Mouse (Mus musculus): ENCODE results near the gene Abi1. TPM values are rescaled to one million over a fixed set of nuclear protein-coding genes. Genes with fewer than 3 reads are reported as not detected.
"Not testable (repeated sequence)": the region's sequence is repeated elsewhere in the genome, so short reads cannot be mapped to it uniquely, and the experiment has no call there.

Gene Abi1
- total and polyA plus RNA-seq, 2 experiments from 2014 or later, result 71.7 to 141 TPM

DNA sequence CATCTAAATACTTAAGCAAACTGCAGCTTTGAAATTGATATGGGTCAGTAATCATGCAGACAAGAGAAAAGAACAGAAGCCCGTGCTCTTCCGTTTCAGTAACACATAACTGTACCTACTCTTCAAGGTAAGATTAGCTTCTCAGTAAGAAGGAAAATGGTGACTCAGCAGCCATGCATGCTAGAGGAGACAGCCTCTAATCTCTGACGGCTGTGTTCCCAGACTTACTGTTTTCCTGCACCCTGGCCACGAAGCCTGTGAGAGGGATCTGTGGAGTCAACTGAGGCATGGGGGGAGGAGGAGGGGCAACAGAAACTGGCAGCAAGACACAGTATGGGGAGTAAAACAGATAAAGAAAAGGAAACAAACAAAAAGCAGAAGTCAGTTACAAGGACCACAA is 90.1 kb downstream of the Abi1 start:
- H3K4me2 ChIP-seq (ENCODE audit: low read depth), result no peak overlapping the region
- H3K36me3 ChIP-seq (ENCODE audit: insufficient read depth), result peaks cover 4% of the 10 kb centered on the region; the same call in 1 of the 2 replicates
- H3K4me3 ChIP-seq (ENCODE audit: low read depth, low read length), result no peak overlapping the region
- no peak for DNase-seq
- H3K27me3 ChIP-seq (ENCODE audit: insufficient read depth, low read length), result no peaks in the 10 kb centered on the region
- no peak for TF ChIP-seq CTCF (IDR thresholded peaks at IDR 0.05; ENCODE audit: low read depth)
- no peaks in the 10 kb centered on the region for H3K9me3 ChIP-seq (ENCODE audit: low read length)
- ATAC-seq, result no peak
- no peaks in the 10 kb centered on the region for H3K4me1 ChIP-seq (ENCODE audit: insufficient read depth)
- WGBS, result 54% methylated on average over 4 of the region's 4 CpGs
- no peak overlapping the region for H3K9ac ChIP-seq
- H3K27ac ChIP-seq (ENCODE audit: low read depth, low read length), result no peak overlapping the region

DNA sequence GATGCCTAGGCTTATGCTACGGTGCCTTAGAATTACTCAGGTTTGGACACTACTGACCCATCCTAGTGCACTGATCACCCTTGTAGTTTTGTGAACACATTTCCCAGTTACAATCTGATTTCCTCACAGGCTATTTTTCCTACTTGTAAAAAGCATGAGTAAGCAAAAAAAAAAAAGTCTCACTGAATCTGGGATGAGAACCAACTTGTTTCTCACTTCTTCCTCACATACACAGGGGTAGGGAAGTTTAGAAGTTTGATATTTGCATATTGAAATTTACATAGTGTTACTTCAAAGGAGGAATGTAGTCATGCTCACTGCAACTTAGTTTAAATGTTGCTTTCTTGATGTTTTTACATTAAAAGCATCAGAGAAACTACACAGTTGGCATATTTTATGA is 106.5 kb downstream of the Abi1 start:
- Histone ChIP-seq H3K9me3 (ENCODE audit: low read length) (no peaks in the 10 kb centered on the region), H3K36me3 (ENCODE audit: insufficient read depth) (peaks cover 22% of the 10 kb centered on the region), H3K27ac (ENCODE audit: low read depth, low read length) (no peak overlapping the region), H3K4me3 (ENCODE audit: low read depth, low read length) (no peak overlapping the region), H3K4me1 (ENCODE audit: insufficient read depth) (no peaks in the 10 kb centered on the region), H3K27me3 (ENCODE audit: insufficient read depth, low read length) (no peaks in the 10 kb centered on the region), H3K4me2 (ENCODE audit: low read depth) (no peak overlapping the region), H3K9ac (no peak overlapping the region)
- peak; percentile 72 for ATAC-seq
- WGBS, result 86% methylated on average over 1 of the region's 1 CpGs
- DNase-seq, result no peak
- TF ChIP-seq CTCF (IDR thresholded peaks at IDR 0.05; ENCODE audit: low read depth), result no peak

DNA sequence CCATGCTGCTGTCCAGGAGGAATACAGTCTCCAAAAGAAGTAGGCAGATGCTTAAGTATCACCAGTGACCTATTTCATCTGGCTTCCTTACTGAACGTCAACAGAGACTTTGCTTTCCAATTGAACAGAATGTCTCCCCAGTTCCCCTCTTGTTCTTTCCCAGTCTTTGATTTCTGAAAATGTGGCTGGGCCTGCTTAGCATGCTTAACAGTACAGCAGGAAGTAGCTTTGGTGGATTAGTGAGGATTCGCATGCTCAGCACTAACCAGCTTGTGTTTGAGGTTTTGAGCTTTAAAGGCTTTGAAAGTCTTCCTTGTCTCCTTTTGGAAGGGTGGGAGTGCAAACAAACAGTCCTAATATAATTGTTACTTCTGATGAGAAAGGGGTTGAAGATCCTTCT is 111.8 kb downstream of the Abi1 start:
- no peak overlapping the region for H3K4me3 ChIP-seq (ENCODE audit: low read depth, low read length)
- 52% methylated on average over 2 of the region's 2 CpGs for WGBS

DNA sequence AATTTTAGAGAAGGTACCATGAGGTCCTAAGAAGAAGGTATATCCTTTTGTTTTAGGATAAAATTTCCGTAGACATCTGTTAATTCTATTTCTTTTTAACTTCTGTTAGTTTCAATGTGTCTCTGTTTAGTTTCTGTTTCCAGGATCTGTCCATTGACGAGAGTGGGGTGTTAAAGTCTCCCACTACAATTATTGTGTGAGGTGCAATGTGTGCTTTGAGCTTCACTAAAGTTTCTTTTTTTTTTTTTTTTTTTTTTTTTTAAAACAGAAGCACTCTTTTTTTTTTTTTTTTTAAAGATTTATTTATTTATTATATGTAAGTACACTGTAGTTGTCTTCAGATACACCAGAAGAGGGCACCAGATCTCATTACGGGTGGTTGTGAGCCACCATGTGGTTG is 114.1 kb downstream of the Abi1 start:
- ATAC-seq; H3K4me2 ChIP-seq (ENCODE audit: low read depth); H3K9me3 ChIP-seq (ENCODE audit: low read length); H3K9ac ChIP-seq; H3K27me3 ChIP-seq (ENCODE audit: insufficient read depth, low read length); H3K4me3 ChIP-seq (ENCODE audit: low read depth, low read length); H3K4me1 ChIP-seq (ENCODE audit: insufficient read depth); DNase-seq; H3K27ac ChIP-seq (ENCODE audit: low read depth, low read length): not testable (repeated sequence)
- 98% methylated on average over 2 of the region's 3 CpGs for WGBS
- peaks cover 10% of the 10 kb centered on the region; the same call in 1 of the 2 replicates for H3K36me3 ChIP-seq (ENCODE audit: insufficient read depth)

More for the DNA sequence above, 111.8 kb downstream of the Abi1 start:
- TF ChIP-seq CTCF (IDR thresholded peaks at IDR 0.05; ENCODE audit: low read depth), result no peak
- no peak overlapping the region for H3K9ac ChIP-seq
- H3K27me3 ChIP-seq (ENCODE audit: insufficient read depth, low read length), result no peaks in the 10 kb centered on the region
- no peak overlapping the region for H3K27ac ChIP-seq (ENCODE audit: low read depth, low read length)
- no peak for DNase-seq
- peak; percentile 48; the same call in 1 of the 2 replicates for ATAC-seq
- no peaks in the 10 kb centered on the region for H3K4me1 ChIP-seq (ENCODE audit: insufficient read depth)
- no peak overlapping the region for H3K4me2 ChIP-seq (ENCODE audit: low read depth)
- H3K9me3 ChIP-seq (ENCODE audit: low read length), result no peaks in the 10 kb centered on the region
- peaks cover 10% of the 10 kb centered on the region for H3K36me3 ChIP-seq (ENCODE audit: insufficient read depth)

DNA sequence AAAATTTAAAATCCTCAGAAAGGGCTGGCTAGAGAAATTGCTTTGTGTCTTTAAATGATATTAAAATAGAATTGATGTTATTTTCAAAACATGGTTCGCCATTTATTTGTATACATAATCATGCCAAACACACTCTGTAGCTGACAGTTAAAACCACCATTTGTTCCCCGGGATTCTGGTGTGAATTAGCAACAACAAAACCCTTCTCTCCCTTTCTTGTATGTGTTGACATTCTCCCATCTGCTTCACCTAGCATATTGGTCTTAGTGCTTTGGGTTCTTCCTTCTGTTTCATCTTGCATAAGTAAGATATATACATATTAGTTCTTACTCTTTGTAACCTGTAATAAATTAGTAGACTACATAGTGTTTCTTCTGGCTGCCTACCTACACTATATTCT is 121.4 kb downstream of the Abi1 start:
- peak; percentile 43; the same call in 1 of the 2 replicates for ATAC-seq
- WGBS, result 60% methylated on average over 2 of the region's 2 CpGs

DNA sequence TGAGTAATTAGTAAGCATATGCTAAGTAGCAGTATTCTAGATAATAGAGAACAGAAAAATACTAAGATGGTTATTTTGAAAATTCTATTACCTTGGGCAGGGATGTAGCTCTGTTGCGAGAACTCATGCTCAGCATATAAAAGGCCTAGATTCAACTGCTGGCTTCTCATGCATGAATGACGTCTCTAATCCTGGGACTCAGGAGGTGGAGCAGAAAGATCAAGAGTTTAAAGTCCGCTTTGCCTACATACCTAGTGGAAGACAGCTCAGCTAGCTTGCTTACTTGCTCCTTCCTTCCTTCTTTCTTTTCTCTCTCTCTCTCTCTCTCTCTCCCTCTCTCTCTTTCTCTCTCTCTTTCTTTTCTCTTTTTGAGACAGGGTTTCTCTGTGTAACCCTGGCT is 125.6 kb downstream of the Abi1 start:
- TF ChIP-seq CTCF (IDR thresholded peaks at IDR 0.05; ENCODE audit: low read depth), result no peak
- Histone ChIP-seq H3K27me3 (ENCODE audit: insufficient read depth, low read length) (no peaks in the 10 kb centered on the region), H3K4me3 (ENCODE audit: low read depth, low read length) (no peak overlapping the region), H3K36me3 (ENCODE audit: insufficient read depth) (peaks cover 40% of the 10 kb centered on the region), H3K9ac (no peak overlapping the region), H3K27ac (ENCODE audit: low read depth, low read length) (no peak overlapping the region), H3K9me3 (ENCODE audit: low read length) (no peaks in the 10 kb centered on the region), H3K4me1 (ENCODE audit: insufficient read depth) (no peaks in the 10 kb centered on the region), H3K4me2 (ENCODE audit: low read depth) (no peak overlapping the region)
- 68% methylated on average over 3 of the region's 3 CpGs for WGBS
- ATAC-seq, result no peak
- no peak for DNase-seq

More for the DNA sequence above, 121.4 kb downstream of the Abi1 start:
- Histone ChIP-seq H3K36me3 (ENCODE audit: insufficient read depth) (peaks cover 21% of the 10 kb centered on the region), H3K9ac (no peak overlapping the region), H3K27me3 (ENCODE audit: insufficient read depth, low read length) (no peaks in the 10 kb centered on the region), H3K4me3 (ENCODE audit: low read depth, low read length) (no peak overlapping the region), H3K9me3 (ENCODE audit: low read length) (no peaks in the 10 kb centered on the region), H3K4me2 (ENCODE audit: low read depth) (no peak overlapping the region), H3K27ac (ENCODE audit: low read depth, low read length) (no peak overlapping the region), H3K4me1 (ENCODE audit: insufficient read depth) (no peaks in the 10 kb centered on the region)
- no peak for DNase-seq
- TF ChIP-seq CTCF (IDR thresholded peaks at IDR 0.05; ENCODE audit: low read depth), result no peak

DNA sequence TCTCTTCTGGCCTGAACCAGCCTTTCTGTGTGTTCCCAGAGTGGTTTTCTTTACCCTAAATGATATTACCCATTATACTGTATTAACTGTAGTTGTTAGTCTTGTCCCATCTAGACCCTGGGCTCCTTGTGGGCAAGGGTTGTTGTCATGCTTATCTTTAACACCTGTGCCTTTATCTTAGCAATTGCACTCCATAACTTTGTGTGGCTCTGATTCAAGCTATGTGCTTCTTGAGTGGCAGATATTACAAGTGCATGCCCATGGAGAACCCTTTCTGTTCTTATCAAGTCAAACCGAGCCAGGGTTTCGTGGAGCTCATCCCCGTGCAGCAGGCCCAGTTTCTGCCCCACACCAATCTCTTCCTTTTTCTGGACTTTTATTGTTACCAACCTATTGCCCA is 136.1 kb downstream of the Abi1 start:
- no peaks in the 10 kb centered on the region for H3K9me3 ChIP-seq (ENCODE audit: low read length)
- no peak for DNase-seq
- no peaks in the 10 kb centered on the region for H3K27me3 ChIP-seq (ENCODE audit: insufficient read depth, low read length)
- peaks cover 43% of the 10 kb centered on the region for H3K36me3 ChIP-seq (ENCODE audit: insufficient read depth)
- no peak for ATAC-seq
- no peak overlapping the region for H3K9ac ChIP-seq
- 92% methylated on average over 3 of the region's 3 CpGs for WGBS
- H3K4me3 ChIP-seq (ENCODE audit: low read depth, low read length), result no peak overlapping the region
- no peak overlapping the region for H3K4me2 ChIP-seq (ENCODE audit: low read depth)
- H3K27ac ChIP-seq (ENCODE audit: low read depth, low read length), result no peak overlapping the region
- no peak for TF ChIP-seq CTCF (IDR thresholded peaks at IDR 0.05; ENCODE audit: low read depth)
- no peaks in the 10 kb centered on the region for H3K4me1 ChIP-seq (ENCODE audit: insufficient read depth)
